Mouse (Mus musculus) layer of hippocampus, adult 6 months (tissue): Measurements from ENCODE around the gene Nr4a3. TPM values are rescaled to one million over a fixed set of nuclear protein-coding genes. Genes with fewer than 3 reads are reported as not detected.

Experiments
- long read RNA-seq, 2 experiments: library from polyadenylated mRNA; unstranded; transcript quantifications; one replicate each; pipeline ENCODE4 v2.0.0; 2019 to 2020
- polyA plus RNA-seq: library from polyadenylated mRNA; unstranded; fragments of <200 nt; fragmentation: Nextera tagmentation; gene quantifications from 2 replicates; pipeline ENCODE4 v1.2.3, GENCODE M21; 2021

The Nr4a3 gene
- 28.4 and 39.4 TPM in 2 replicates for polyA plus RNA-seq
- long read RNA-seq, experiment 1, partial matches to known transcripts: 0 of 12 reads
- long read RNA-seq, experiment 1, other reads (novel, unspliced or antisense): 12 of 12 reads
- long read RNA-seq, experiment 2, full-length matches to known transcripts: 1 of 2 reads
- long read RNA-seq, experiment 2, partial matches to known transcripts: 0 of 2 reads
- long read RNA-seq, experiment 2, other reads (novel, unspliced or antisense): 1 of 2 reads

GRCm38 (mm10) chr4:48044491-48045211 lies at the start of gene Nr4a3:
Nr4a3 (plus strand) TSS chr4:48045153.

DNA sequence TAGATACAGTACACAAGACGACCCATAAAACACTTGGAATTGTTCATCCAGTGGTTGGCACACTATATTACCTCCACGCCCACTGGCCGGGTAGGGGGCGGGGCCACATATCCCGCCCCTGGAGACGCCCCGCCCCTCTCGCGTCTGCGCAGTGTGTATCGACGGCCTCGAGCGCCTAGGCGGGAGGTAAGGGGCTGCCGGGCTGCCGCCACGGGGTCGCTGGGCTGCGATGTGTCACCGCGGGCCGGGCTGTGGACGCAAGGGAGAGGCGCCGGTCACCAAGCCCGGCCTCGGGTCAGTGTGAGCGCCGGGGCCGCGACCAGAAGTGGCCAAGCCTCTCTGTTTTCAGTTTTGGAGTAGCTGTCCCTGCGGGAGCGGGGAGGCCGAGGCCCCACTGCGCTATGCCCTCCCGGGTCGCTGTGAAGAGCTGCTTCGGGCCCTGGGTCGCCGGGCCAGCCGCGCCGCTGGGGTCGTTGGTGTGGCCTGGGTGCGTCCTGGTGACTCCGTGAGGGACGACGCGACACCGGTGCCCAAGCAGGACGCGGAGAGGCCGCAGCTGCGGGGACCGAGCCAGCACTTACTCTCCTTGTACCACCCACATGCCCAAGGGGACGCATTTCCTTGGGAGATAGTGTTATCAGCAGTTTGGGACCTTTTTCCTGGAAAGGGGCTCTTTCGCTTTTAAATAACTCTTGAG lies 80.0 kb downstream of the Nr4a3 start, which contains the start of gene Stx17:
Gene Stx17, plus strand, starts transcription at position 143 of the 697 bp plus-strand sequence.

Other genes starting within 250 kb of the Nr4a3 start
- gene Stx17, start 79.8 kb downstream of the Nr4a3 start, polyA plus RNA-seq: 15.4 and 16.1 TPM in 2 replicates
- gene Erp44, start 234.4 kb downstream of the Nr4a3 start, polyA plus RNA-seq: 34.0 and 35.3 TPM in 2 replicates
- gene Invs, start 234.6 kb downstream of the Nr4a3 start, polyA plus RNA-seq: 0.94 and 1.4 TPM in 2 replicates